Mouse (Mus musculus) G1E (cell line): ENCODE results near the gene Snx33.

Experiments used
- CTCF ChIP-seq: IDR thresholded peaks from 2 replicates; pipeline ENCODE4 v1.5.1; 2012; ENCODE audit warnings: low read depth, low read length, inconsistent platforms, mixed read lengths
- GATA1 ChIP-seq: IDR thresholded peaks from 2 replicates; pipeline ENCODE4 v1.6.1; 2012; ENCODE audit warnings: borderline replicate concordance, low read length, inconsistent platforms, mixed read lengths
- GATA2 ChIP-seq: IDR thresholded peaks from 2 replicates; pipeline ENCODE4 v1.6.1; 2012; ENCODE audit warnings: low read depth, low read length, inconsistent platforms, borderline replicate concordance
- POLR2AphosphoS5 ChIP-seq: IDR thresholded peaks from 2 replicates; pipeline ENCODE4 v1.6.1; 2012; ENCODE audit warnings: low read depth, low read length, inconsistent platforms; ENCODE audit not compliant: insufficient replicate concordance
- TAL1 ChIP-seq: conservative IDR thresholded peaks from 2 replicates; pipeline ENCODE4 v1.6.1; 2012; ENCODE audit warnings: low read depth, low read length, inconsistent platforms, mixed read lengths

- TF ChIP-seq CTCF (no peak), GATA1 (no peak), POLR2AphosphoS5 (no peak), TAL1 (no peak), GATA2 (no peak)
These were observed 47.0 kb upstream of the Snx33 start for GRCm38 (mm10) chr9:56975199-56975598.
